Mouse (Mus musculus) urinary bladder, postnatal 14 days (tissue): Measurements from ENCODE around the gene Chrna1.
A peak's percentile ranks its signal among the peaks of the same experiment; 100 is the strongest.

ENCODE experiments used
- DNase-seq: peaks from one replicate; pipeline ENCODE4 v3.0.0; 2021; ENCODE audit warnings: low spot score

Chrna1 gene

GRCm38 (mm10) chr2:73590106-73590505, 10.0 kb upstream of the Chrna1 start:
- no peak for DNase-seq

GRCm38 (mm10) chr2:73588951-73589350, 8.8 kb upstream of the Chrna1 start:
- no peak for DNase-seq

- no peak for DNase-seq
These were observed 7.0 kb upstream of the Chrna1 start for GRCm38 (mm10) chr2:73587109-73587506.

GRCm38 (mm10) chr2:73586392-73587108, 6.4 kb upstream of the Chrna1 start:
- no peak for DNase-seq

GRCm38 (mm10) chr2:73585347-73585831, 5.3 kb upstream of the Chrna1 start:
- peak; percentile 60 for DNase-seq

GRCm38 (mm10) chr2:73584645-73585346, 4.7 kb upstream of the Chrna1 start:
- DNase-seq = peak; percentile 83

- DNase-seq = no peak
These were observed 582 bp upstream of the Chrna1 start for GRCm38 (mm10) chr2:73580720-73581119.

GRCm38 (mm10) chr2:73579168-73579567, 970 bp downstream of the Chrna1 start:
- no peak for DNase-seq

- DNase-seq = no peak
These were observed 5.7 kb downstream of the Chrna1 start for GRCm38 (mm10) chr2:73574418-73574817.

GRCm38 (mm10) chr2:73573556-73573955, 6.6 kb downstream of the Chrna1 start:
- DNase-seq = no peak

- DNase-seq = peak; percentile 71
These were observed 7.4 kb downstream of the Chrna1 start for GRCm38 (mm10) chr2:73572539-73573372.

GRCm38 (mm10) chr2:73571901-73572300, 8.2 kb downstream of the Chrna1 start:
- no peak for DNase-seq

- DNase-seq = no peak
These were observed 8.8 kb downstream of the Chrna1 start for GRCm38 (mm10) chr2:73571304-73571703.

GRCm38 (mm10) chr2:73566989-73567605, 13.0 kb downstream of the Chrna1 start:
- peak; percentile 64 for DNase-seq

- no peak for DNase-seq
These were observed 14.0 kb downstream of the Chrna1 start for GRCm38 (mm10) chr2:73566162-73566561.

- no peak for DNase-seq
These were observed 16.4 kb downstream of the Chrna1 start for GRCm38 (mm10) chr2:73563690-73564089.

- no peak for DNase-seq
These were observed 17.5 kb downstream of the Chrna1 start for GRCm38 (mm10) chr2:73562656-73563055.

GRCm38 (mm10) chr2:73561665-73562063, 18.5 kb downstream of the Chrna1 start:
- no peak for DNase-seq

GRCm38 (mm10) chr2:73560899-73561664, 19.1 kb downstream of the Chrna1 start:
- no peak for DNase-seq

GRCm38 (mm10) chr2:73560445-73560844, 19.7 kb downstream of the Chrna1 start:
- DNase-seq = no peak

GRCm38 (mm10) chr2:73557956-73558355, 22.2 kb downstream of the Chrna1 start:
- DNase-seq = no peak
